Mouse (Mus musculus): ENCODE results near the gene A2m. TPM values are rescaled to one million over a fixed set of nuclear protein-coding genes. Genes with fewer than 3 reads are reported as not detected.

A2m gene
- 3.4 and 3.7 TPM in 2 replicates for polyA plus RNA-seq (2016; fragmentation: Nextera tagmentation; extraction: Ambion mirVana)

DNA sequence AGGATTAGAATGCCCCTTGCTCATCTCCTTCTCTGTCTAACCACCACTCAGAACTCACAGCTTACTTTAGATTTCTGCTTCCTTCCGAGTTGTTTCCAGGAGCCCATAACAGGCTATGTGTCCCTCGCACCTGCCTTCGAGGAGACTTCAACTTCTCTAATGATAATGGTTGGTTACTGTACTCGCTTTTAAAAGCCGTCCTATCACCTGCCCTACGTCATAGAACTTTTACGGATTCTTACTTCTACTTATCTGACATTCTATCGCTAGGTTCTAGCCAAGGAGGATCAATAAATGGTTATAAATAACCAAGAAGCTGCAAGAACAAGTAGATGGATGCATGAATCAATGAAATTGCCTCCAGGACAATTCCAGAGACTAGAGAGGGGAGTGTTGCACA is at the start of gene A2m:
Gene A2m, plus strand, starts transcription at position 301 of the 400 bp plus-strand sequence.
- H3K4me2 ChIP-seq (replicated peaks): peak within 1 kb of the TSS; percentile 51
- ATAC-seq (ENCODE audit: low FRiP score, low read depth): no peak
- H3K27ac ChIP-seq: no peak within 1 kb of the TSS

DNA sequence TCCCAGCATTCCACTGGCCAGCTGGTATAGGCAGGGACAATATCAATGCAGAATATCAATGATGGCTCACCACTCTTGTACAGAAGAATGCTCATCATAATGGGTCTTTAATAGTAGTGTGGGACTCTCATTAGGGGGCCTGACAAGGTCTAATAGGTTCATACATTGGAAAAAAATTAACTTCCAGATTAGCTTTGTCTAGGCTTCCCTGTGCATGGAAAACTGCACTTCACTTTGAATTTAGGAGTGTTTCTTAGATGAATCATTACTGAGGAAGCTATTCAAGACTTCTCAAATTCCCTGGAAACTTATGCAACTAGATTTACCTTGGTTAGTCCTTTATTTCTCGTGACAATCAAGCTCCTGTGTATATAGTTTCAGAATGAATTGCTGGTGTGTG is 45.0 kb upstream of the A2m start:
- no peak overlapping the region for H3K27ac ChIP-seq
- H3K9ac ChIP-seq: no peak overlapping the region
- H3K27me3 ChIP-seq (replicated peaks): no peaks in the 10 kb centered on the region
- 64% methylated on average over 1 of the region's 1 CpGs for WGBS
- H3K4me3 ChIP-seq: no peak overlapping the region
- H3K36me3 ChIP-seq: no peaks in the 10 kb centered on the region
- H3K4me2 ChIP-seq (replicated peaks): no peak overlapping the region
- H3K9me3 ChIP-seq: no peaks in the 10 kb centered on the region
- H3K4me1 ChIP-seq: no peaks in the 10 kb centered on the region
- ATAC-seq (ENCODE audit: low FRiP score, low read depth): no peak

More for the DNA sequence above, at the start of gene A2m:
- Histone ChIP-seq H3K9ac (0 out of 2 replicates have a peak within 1 kb of the TSS, but pooled peaks have one; percentile 21), H3K9me3 (no peaks in the 10 kb centered on the region), H3K4me3 (peak within 1 kb of the TSS; percentile 11; the same call in 1 of the 2 replicates), H3K36me3 (no peaks in the 10 kb centered on the region), H3K4me1 (no peaks in the 10 kb centered on the region), H3K27me3 (replicated peaks) (no peaks in the 10 kb centered on the region)
- 84% methylated on average over 8 of the region's 8 CpGs for WGBS

DNA sequence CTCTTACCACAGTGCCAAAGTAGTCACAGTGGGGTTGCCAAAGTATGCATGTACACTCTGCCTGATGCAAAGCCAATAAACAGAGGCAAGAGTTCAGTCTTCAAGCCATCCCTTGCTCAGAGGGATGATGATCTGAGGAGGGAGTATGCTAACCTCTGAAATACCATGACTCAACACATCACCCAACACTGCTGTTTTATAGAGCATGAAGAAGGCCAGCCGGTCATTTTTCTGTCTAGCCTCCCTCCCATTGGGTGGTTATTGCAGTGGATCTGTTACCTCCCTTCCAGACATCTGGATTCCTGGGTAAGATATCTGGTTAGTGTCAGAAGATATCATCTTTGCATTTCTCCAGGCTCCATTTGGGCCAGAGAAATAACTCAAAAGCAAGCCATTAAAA is 34.2 kb upstream of the A2m start:
- ATAC-seq (ENCODE audit: low FRiP score, low read depth): no peak
- Histone ChIP-seq H3K27me3 (replicated peaks) (no peaks in the 10 kb centered on the region), H3K36me3 (no peaks in the 10 kb centered on the region), H3K4me3 (no peak overlapping the region), H3K4me2 (replicated peaks) (no peak overlapping the region), H3K4me1 (no peaks in the 10 kb centered on the region), H3K9ac (no peak overlapping the region), H3K9me3 (no peaks in the 10 kb centered on the region), H3K27ac (no peak overlapping the region)
- 73% methylated on average over 1 of the region's 1 CpGs for WGBS

DNA sequence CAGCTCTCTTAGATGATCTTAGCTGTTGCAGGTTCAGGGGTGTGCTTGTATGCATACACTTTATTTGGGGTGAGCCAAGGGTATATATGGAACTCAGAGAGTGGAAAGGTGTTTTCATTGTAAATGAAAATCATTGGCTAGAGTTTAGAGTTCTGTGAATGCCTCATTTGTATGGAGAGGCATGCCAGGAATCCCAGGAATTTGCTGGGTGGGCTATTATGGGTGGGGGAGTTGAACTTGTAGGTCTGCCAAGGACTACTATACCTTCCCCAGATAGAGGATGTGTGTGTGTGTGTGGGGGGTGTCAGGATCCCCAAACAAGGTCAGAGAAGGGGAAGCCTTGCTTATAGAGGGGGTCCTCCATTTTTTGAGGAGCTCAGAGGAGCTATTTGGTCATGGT is 27.3 kb upstream of the A2m start:
- Histone ChIP-seq H3K4me2 (replicated peaks) (no peak overlapping the region), H3K9me3 (no peaks in the 10 kb centered on the region), H3K4me3 (no peak overlapping the region), H3K4me1 (no peaks in the 10 kb centered on the region), H3K27ac (no peak overlapping the region), H3K36me3 (no peaks in the 10 kb centered on the region), H3K9ac (no peak overlapping the region), H3K27me3 (replicated peaks) (no peaks in the 10 kb centered on the region)
- no peak for ATAC-seq (ENCODE audit: low FRiP score, low read depth)

DNA sequence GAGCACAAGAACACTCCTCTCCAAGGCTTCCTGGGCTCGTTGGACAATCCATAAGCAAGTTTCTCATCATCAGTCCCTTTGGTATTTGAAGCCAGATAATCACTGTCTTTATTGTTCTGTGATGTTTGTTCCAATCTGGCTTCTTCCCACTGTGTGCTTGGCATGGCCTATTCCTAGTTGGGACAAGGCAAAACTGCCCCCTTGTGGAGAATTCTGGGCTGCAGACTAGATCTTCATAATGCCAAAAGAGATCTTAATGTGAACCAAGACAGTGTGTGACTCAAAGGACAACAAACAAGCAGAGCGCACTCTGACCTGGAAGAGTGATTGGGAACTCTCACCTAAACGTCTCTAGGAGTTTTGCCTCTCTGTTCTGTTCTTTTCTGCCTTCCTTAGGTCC is 23.4 kb upstream of the A2m start:
- H3K9ac ChIP-seq: no peak overlapping the region
- 52% methylated on average over 3 of the region's 3 CpGs for WGBS
- H3K9me3 ChIP-seq: no peaks in the 10 kb centered on the region
- H3K27me3 ChIP-seq (replicated peaks): no peaks in the 10 kb centered on the region
- H3K27ac ChIP-seq: no peak overlapping the region
- H3K4me3 ChIP-seq: no peak overlapping the region
- no peak overlapping the region for H3K4me2 ChIP-seq (replicated peaks)
- no peaks in the 10 kb centered on the region for H3K4me1 ChIP-seq
- no peaks in the 10 kb centered on the region for H3K36me3 ChIP-seq
- ATAC-seq (ENCODE audit: low FRiP score, low read depth): no peak

DNA sequence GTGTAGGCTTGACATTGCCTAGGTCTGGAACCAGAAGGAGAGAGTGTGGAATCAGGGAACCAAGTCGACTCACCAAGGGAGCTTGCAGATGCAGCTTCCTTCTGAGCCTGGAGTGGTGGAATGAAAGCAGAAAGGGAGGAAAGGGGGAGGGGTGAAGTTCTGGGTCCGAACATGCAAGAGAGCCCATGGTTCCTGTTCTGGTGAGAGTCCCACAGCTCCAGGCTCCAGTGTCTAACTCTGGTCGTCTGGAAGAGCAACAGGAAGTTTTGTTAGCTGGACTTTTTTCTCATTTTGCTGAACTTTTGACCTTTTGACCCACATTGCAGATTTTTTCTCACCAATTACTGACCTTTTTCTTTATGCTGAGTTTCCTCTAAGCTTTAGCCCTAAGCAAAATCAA is 17.7 kb upstream of the A2m start:
- H3K4me3 ChIP-seq: no peak overlapping the region
- no peaks in the 10 kb centered on the region for H3K36me3 ChIP-seq
- H3K9me3 ChIP-seq: no peaks in the 10 kb centered on the region
- H3K4me1 ChIP-seq: no peaks in the 10 kb centered on the region
- H3K4me2 ChIP-seq (replicated peaks): no peak overlapping the region
- 36% methylated on average over 3 of the region's 3 CpGs for WGBS
- no peak overlapping the region for H3K27ac ChIP-seq
- no peak for ATAC-seq (ENCODE audit: low FRiP score, low read depth)
- H3K27me3 ChIP-seq (replicated peaks): no peaks in the 10 kb centered on the region
- no peak overlapping the region for H3K9ac ChIP-seq

DNA sequence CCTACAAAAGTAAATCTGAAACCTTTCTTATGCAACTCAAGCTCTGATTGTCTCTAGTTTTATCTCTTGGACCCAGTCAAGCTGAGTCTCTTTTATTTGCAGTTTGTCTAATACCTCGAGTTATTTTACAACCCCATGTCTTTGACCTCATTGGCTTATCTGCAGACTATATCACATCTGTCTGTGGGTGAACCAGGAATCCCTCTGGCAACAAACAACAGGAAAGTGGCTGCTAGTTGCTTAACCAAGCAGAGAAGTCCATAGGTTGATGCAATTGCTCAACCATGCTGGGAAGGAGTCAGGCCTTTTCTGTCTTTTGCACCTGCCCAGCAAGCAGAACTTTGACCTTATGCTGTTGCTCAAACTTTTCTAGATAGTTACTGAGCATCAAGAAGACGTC is 12.7 kb upstream of the A2m start:
- H3K36me3 ChIP-seq: no peaks in the 10 kb centered on the region

DNA sequence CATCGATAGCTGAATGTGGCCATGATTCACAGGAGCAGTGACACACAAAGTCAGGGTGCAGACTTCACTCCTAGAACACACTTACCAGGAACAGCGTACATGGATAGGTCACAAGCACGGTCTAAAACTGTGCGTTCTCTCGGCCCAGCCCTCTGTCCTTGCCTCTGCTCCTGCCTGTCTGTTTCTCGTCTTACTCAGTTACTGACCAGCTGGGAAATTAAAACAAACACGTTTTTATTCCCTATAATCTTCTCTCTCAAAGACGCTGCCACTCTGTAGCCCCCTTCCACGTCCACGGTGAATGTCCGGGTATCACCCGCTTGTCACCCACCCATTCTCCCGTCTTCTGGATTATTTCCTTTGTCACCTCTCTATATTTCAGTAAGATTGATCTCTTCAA is 656 bp upstream of the A2m start:
- no peak for ATAC-seq (ENCODE audit: low FRiP score, low read depth)

More for the DNA sequence above, 12.7 kb upstream of the A2m start:
- H3K4me3 ChIP-seq: no peak overlapping the region
- no peak overlapping the region for H3K9ac ChIP-seq
- H3K4me1 ChIP-seq: no peaks in the 10 kb centered on the region
- H3K27ac ChIP-seq: no peak overlapping the region
- H3K4me2 ChIP-seq (replicated peaks): no peak overlapping the region
- no peaks in the 10 kb centered on the region for H3K27me3 ChIP-seq (replicated peaks)
- 82% methylated on average over 2 of the region's 2 CpGs for WGBS
- no peak for ATAC-seq (ENCODE audit: low FRiP score, low read depth)
- no peaks in the 10 kb centered on the region for H3K9me3 ChIP-seq

DNA sequence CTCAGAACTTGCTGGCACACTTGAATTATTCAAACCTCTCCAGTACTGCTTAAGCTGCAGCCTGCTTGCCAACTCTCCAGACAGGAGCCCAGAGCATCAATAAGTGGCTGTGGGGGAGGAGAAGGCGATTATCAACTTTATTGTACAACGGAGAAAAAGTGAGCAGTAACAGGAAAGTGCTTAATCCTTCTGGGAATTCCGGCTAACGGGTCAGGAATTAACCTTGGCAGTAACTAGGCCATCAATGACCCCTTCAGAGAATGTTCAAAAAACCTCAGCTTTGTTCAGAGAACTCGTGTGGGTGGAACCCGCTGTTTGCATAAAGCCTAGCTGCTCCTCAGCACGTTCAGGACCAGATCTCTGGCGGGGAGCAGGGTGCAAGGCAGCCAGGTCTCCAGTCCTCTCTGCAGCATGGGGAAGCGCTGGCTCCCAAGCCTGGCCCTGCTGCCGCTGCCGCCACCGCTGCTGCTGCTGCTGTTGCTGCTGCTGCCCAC is 749 bp downstream of the A2m start:
- Histone ChIP-seq H3K9ac (0 out of 2 replicates have a peak overlapping the region, but pooled peaks have one; percentile 21), H3K27ac (no peak overlapping the region), H3K4me2 (replicated peaks) (peak overlapping the region; percentile 51), H3K36me3 (no peaks in the 10 kb centered on the region), H3K9me3 (no peaks in the 10 kb centered on the region), H3K27me3 (replicated peaks) (no peaks in the 10 kb centered on the region), H3K4me3 (peak overlapping the region; percentile 11; the same call in 1 of the 2 replicates), H3K4me1 (no peaks in the 10 kb centered on the region)
- 5% methylated on average over 12 of the region's 12 CpGs for WGBS
- no peak for ATAC-seq (ENCODE audit: low FRiP score, low read depth)

More for the DNA sequence above, 656 bp upstream of the A2m start:
- no peaks in the 10 kb centered on the region for H3K36me3 ChIP-seq
- no peak overlapping the region for H3K4me3 ChIP-seq
- 82% methylated on average over 13 of the region's 13 CpGs for WGBS
- no peaks in the 10 kb centered on the region for H3K4me1 ChIP-seq
- H3K27ac ChIP-seq: no peak overlapping the region
- H3K9ac ChIP-seq: no peak overlapping the region
- H3K27me3 ChIP-seq (replicated peaks): no peaks in the 10 kb centered on the region
- H3K9me3 ChIP-seq: no peaks in the 10 kb centered on the region
- no peak overlapping the region for H3K4me2 ChIP-seq (replicated peaks)

DNA sequence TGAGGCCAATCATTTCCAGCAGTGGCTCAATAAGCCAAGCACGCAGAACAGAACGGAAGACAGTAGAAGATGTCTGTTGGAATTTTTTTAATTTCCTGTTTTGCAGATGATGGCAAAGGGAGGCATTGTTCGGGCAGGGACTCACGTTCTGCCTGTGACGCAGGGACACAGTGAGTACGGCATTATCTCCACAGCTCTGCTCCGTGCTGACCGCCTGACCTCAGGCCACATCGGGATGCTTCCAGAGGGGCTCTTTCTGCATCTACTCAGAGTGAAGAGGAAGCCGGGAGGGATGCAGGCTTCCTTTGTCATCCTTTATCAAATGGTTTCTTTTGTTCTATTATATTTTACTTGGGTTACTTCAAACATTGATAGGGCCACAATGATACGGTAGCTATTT is 13.3 kb downstream of the A2m start:
- no peak for ATAC-seq (ENCODE audit: low FRiP score, low read depth)
- no peak overlapping the region for H3K9ac ChIP-seq
- no peaks in the 10 kb centered on the region for H3K9me3 ChIP-seq
- H3K36me3 ChIP-seq: no peaks in the 10 kb centered on the region
- H3K27me3 ChIP-seq (replicated peaks): no peaks in the 10 kb centered on the region
- H3K27ac ChIP-seq: no peak overlapping the region
- no peak overlapping the region for H3K4me3 ChIP-seq
- WGBS: 86% methylated on average over 11 of the region's 11 CpGs
- H3K4me1 ChIP-seq: no peaks in the 10 kb centered on the region
- no peak overlapping the region for H3K4me2 ChIP-seq (replicated peaks)

Other genes with a start within 250 kb of the A2m start
- 7.8 and 7.9 TPM in 2 replicates for gene Iqsec3, start 161.7 kb upstream of the A2m start, polyA plus RNA-seq (2016; fragmentation: Nextera tagmentation; extraction: Ambion mirVana)
- not detected in 2 replicates for gene Gm7298, start 97.6 kb downstream of the A2m start, polyA plus RNA-seq (2016; fragmentation: Nextera tagmentation; extraction: Ambion mirVana)
- gene Mug1, start 203.2 kb downstream of the A2m start, polyA plus RNA-seq (2016; fragmentation: Nextera tagmentation; extraction: Ambion mirVana): 0.04 TPM in 1 of 2 replicates, not detected in the other

All from neural tube, embryonic 12.5 days (tissue).